Mouse (Mus musculus): ENCODE results near the gene Gns. TPM values are rescaled to one million over a fixed set of nuclear protein-coding genes. Genes with fewer than 3 reads are reported as not detected.

The Gns gene
- polyA plus RNA-seq, 1 experiment: 47.2 TPM

GRCm38 (mm10) chr10:121342260-121342659, 22.6 kb upstream of the Gns start:
- H3K27me3 ChIP-seq (ENCODE audit: control insufficient read depth, insufficient read depth, insufficient read length): peaks cover 8% of the 10 kb centered on the region
- H3K79me2 ChIP-seq (ENCODE audit: control insufficient read depth, insufficient read depth): no peaks in the 10 kb centered on the region
- TF ChIP-seq FOSL1 (IDR thresholded peaks at IDR 0.05; ENCODE audit: insufficient read depth, low read length, poor library complexity, severe bottlenecking): no peak
- no peak for TF ChIP-seq MAX (IDR thresholded peaks at IDR 0.05)
- no peak for TF ChIP-seq MYOD1 (IDR thresholded peaks at IDR 0.05; ENCODE audit: control insufficient read depth, insufficient read length, low read depth)
- no peak for TF ChIP-seq CTCF (IDR thresholded peaks at IDR 0.05; ENCODE audit: control insufficient read depth, insufficient read depth, insufficient read length)
- no peak for TF ChIP-seq USF1 (IDR thresholded peaks at IDR 0.05; ENCODE audit: low read depth)
- TF ChIP-seq CEBPB (IDR thresholded peaks at IDR 0.05; ENCODE audit: low read depth): no peak
- no peak for TF ChIP-seq MYOG (IDR thresholded peaks at IDR 0.05; ENCODE audit: control insufficient read depth, extremely low read depth, insufficient read length)
- H3K4me3 ChIP-seq (ENCODE audit: insufficient read depth, poor library complexity, severe bottlenecking): no peak overlapping the region
- no peaks in the 10 kb centered on the region for H3K36me3 ChIP-seq (ENCODE audit: control insufficient read depth, insufficient read depth)
- H3K79me3 ChIP-seq (ENCODE audit: low read depth): no peaks in the 10 kb centered on the region
- no peak overlapping the region for H3ac ChIP-seq (ENCODE audit: control insufficient read depth, insufficient read length, low read depth)

- Histone ChIP-seq H3ac (ENCODE audit: control insufficient read depth, insufficient read length, low read depth) (no peak overlapping the region), H3K27me3 (ENCODE audit: control insufficient read depth, insufficient read depth, insufficient read length) (peaks cover 8% of the 10 kb centered on the region), H3K36me3 (ENCODE audit: control insufficient read depth, insufficient read depth) (no peaks in the 10 kb centered on the region), H3K4me3 (ENCODE audit: insufficient read depth, poor library complexity, severe bottlenecking) (no peak overlapping the region), H3K79me2 (ENCODE audit: control insufficient read depth, insufficient read depth) (no peaks in the 10 kb centered on the region), H3K79me3 (ENCODE audit: low read depth) (no peaks in the 10 kb centered on the region)
- TF ChIP-seq CTCF (IDR thresholded peaks at IDR 0.05; ENCODE audit: control insufficient read depth, insufficient read depth, insufficient read length) (no peak), MYOG (IDR thresholded peaks at IDR 0.05; ENCODE audit: control insufficient read depth, extremely low read depth, insufficient read length) (no peak), MYOD1 (IDR thresholded peaks at IDR 0.05; ENCODE audit: control insufficient read depth, insufficient read length, low read depth) (no peak), MAX (IDR thresholded peaks at IDR 0.05) (no peak), FOSL1 (IDR thresholded peaks at IDR 0.05; ENCODE audit: insufficient read depth, low read length, poor library complexity, severe bottlenecking) (no peak), USF1 (IDR thresholded peaks at IDR 0.05; ENCODE audit: low read depth) (no peak), CEBPB (IDR thresholded peaks at IDR 0.05; ENCODE audit: low read depth) (no peak)
Observed at GRCm38 (mm10) chr10:121343867-121344266, 21.0 kb upstream of the Gns start.

- Histone ChIP-seq H3K36me3 (ENCODE audit: control insufficient read depth, insufficient read depth) (no peaks in the 10 kb centered on the region), H3K27me3 (ENCODE audit: control insufficient read depth, insufficient read depth, insufficient read length) (peaks cover 29% of the 10 kb centered on the region), H3K4me3 (ENCODE audit: insufficient read depth, poor library complexity, severe bottlenecking) (no peak overlapping the region), H3ac (ENCODE audit: control insufficient read depth, insufficient read length, low read depth) (no peak overlapping the region), H3K79me2 (ENCODE audit: control insufficient read depth, insufficient read depth) (no peaks in the 10 kb centered on the region), H3K79me3 (ENCODE audit: low read depth) (no peaks in the 10 kb centered on the region)
- peak; percentile 10 for TF ChIP-seq MYOD1 (IDR thresholded peaks at IDR 0.05; ENCODE audit: control insufficient read depth, insufficient read length, low read depth)
- TF ChIP-seq FOSL1 (IDR thresholded peaks at IDR 0.05; ENCODE audit: insufficient read depth, low read length, poor library complexity, severe bottlenecking): no peak
Observed at GRCm38 (mm10) chr10:121349244-121349643, 15.6 kb upstream of the Gns start.

- Histone ChIP-seq H3ac (ENCODE audit: control insufficient read depth, insufficient read length, low read depth) (no peak overlapping the region), H3K4me3 (ENCODE audit: insufficient read depth, poor library complexity, severe bottlenecking) (no peak overlapping the region), H3K79me2 (ENCODE audit: control insufficient read depth, insufficient read depth) (no peaks in the 10 kb centered on the region), H3K36me3 (ENCODE audit: control insufficient read depth, insufficient read depth) (no peaks in the 10 kb centered on the region), H3K79me3 (ENCODE audit: low read depth) (no peaks in the 10 kb centered on the region), H3K27me3 (ENCODE audit: control insufficient read depth, insufficient read depth, insufficient read length) (peaks cover 29% of the 10 kb centered on the region)
- TF ChIP-seq CEBPB (IDR thresholded peaks at IDR 0.05; ENCODE audit: low read depth) (no peak), FOSL1 (IDR thresholded peaks at IDR 0.05; ENCODE audit: insufficient read depth, low read length, poor library complexity, severe bottlenecking) (no peak), MYOG (IDR thresholded peaks at IDR 0.05; ENCODE audit: control insufficient read depth, extremely low read depth, insufficient read length) (no peak), USF1 (IDR thresholded peaks at IDR 0.05; ENCODE audit: low read depth) (no peak), MYOD1 (IDR thresholded peaks at IDR 0.05; ENCODE audit: control insufficient read depth, insufficient read length, low read depth) (no peak), CTCF (IDR thresholded peaks at IDR 0.05; ENCODE audit: control insufficient read depth, insufficient read depth, insufficient read length) (no peak), MAX (IDR thresholded peaks at IDR 0.05) (no peak)
Observed at GRCm38 (mm10) chr10:121350357-121351065, 14.4 kb upstream of the Gns start.

- H3K79me2 ChIP-seq (ENCODE audit: control insufficient read depth, insufficient read depth): no peaks in the 10 kb centered on the region
- no peak within 1 kb of the TSS for H3ac ChIP-seq (ENCODE audit: control insufficient read depth, insufficient read length, low read depth)
- peaks cover 29% of the 10 kb centered on the region for H3K27me3 ChIP-seq (ENCODE audit: control insufficient read depth, insufficient read depth, insufficient read length)
- no peaks in the 10 kb centered on the region for H3K36me3 ChIP-seq (ENCODE audit: control insufficient read depth, insufficient read depth)
- no peak within 1 kb of the TSS for H3K4me3 ChIP-seq (ENCODE audit: insufficient read depth, poor library complexity, severe bottlenecking)
- TF ChIP-seq FOSL1 (IDR thresholded peaks at IDR 0.05; ENCODE audit: insufficient read depth, low read length, poor library complexity, severe bottlenecking): no peak
- no peak for TF ChIP-seq MYOG (IDR thresholded peaks at IDR 0.05; ENCODE audit: control insufficient read depth, extremely low read depth, insufficient read length)
- TF ChIP-seq MYOD1 (IDR thresholded peaks at IDR 0.05; ENCODE audit: control insufficient read depth, insufficient read length, low read depth): no peak
- TF ChIP-seq MAX (IDR thresholded peaks at IDR 0.05): no peak
- no peak for TF ChIP-seq USF1 (IDR thresholded peaks at IDR 0.05; ENCODE audit: low read depth)
- no peaks in the 10 kb centered on the region for H3K79me3 ChIP-seq (ENCODE audit: low read depth)
Observed at GRCm38 (mm10) chr10:121351066-121351581, 13.8 kb upstream of the Gns start, which contains the start of gene Tbc1d30. TSS of gene Tbc1d30 (minus strand) at chr10:121351278.
